Mouse (Mus musculus) hindbrain, embryonic 16.5 days (tissue): Measurements from ENCODE around the gene Bola1. TPM values are rescaled to one million over a fixed set of nuclear protein-coding genes. Genes with fewer than 3 reads are reported as not detected.
"Not testable (repeated sequence)": the region's sequence is repeated elsewhere in the genome, so short reads cannot be mapped to it uniquely, and the experiment has no call there.

Source experiments
- ATAC-seq: fragments of 200-750 bp; cut with Nextera tagmentation; 2 replicates; pipeline ENCODE4 v1.8.0; 2017; ENCODE audit warnings: moderate TSS enrichment, moderate library complexity
- H3K27ac ChIP-seq: fragments of 300-500 bp; sonication (generic); 2 replicates; pipeline ENCODE4 v1.5.1; 2014; ENCODE audit warnings: low read depth, mild to moderate bottlenecking, control low read depth, low read length, moderate library complexity
- H3K27me3 ChIP-seq: fragments of 300-500 bp; sonication (generic); replicated peaks from 2 replicates; pipeline ENCODE4 v1.6.1; 2014; ENCODE audit warnings: low read length; ENCODE audit not compliant: control insufficient read depth, insufficient read depth
- H3K36me3 ChIP-seq: fragments of 300-500 bp; sonication (generic); 2 replicates; pipeline ENCODE4 v1.6.1; 2014; ENCODE audit warnings: mild to moderate bottlenecking, low read length, moderate library complexity, mixed read lengths; ENCODE audit not compliant: control insufficient read depth, insufficient read depth
- H3K4me1 ChIP-seq: fragments of 300-500 bp; sonication (generic); 2 replicates; pipeline ENCODE4 v1.6.1; 2014; ENCODE audit warnings: low read depth, low read length; ENCODE audit not compliant: control insufficient read depth, insufficient read depth
- H3K4me2 ChIP-seq: fragments of 300-500 bp; sonication (generic); 2 replicates; pipeline ENCODE4 v1.6.1; 2014; ENCODE audit warnings: mild to moderate bottlenecking, low read length, control low read depth, moderate library complexity
- H3K4me3 ChIP-seq: fragments of 300-500 bp; sonication (generic); 2 replicates; pipeline ENCODE4 v1.5.1; 2014; ENCODE audit warnings: mild to moderate bottlenecking, low read length, control low read depth, moderate library complexity
- H3K9ac ChIP-seq: fragments of 300-500 bp; sonication (generic); 2 replicates; pipeline ENCODE4 v1.6.1; 2014; ENCODE audit warnings: low read depth, mild to moderate bottlenecking, control low read depth, low read length, moderate library complexity
- H3K9me3 ChIP-seq: fragments of 300-500 bp; sonication (generic); 2 replicates; pipeline ENCODE4 v1.6.1; 2014; ENCODE audit warnings: mild to moderate bottlenecking, low read length, moderate library complexity; ENCODE audit not compliant: control insufficient read depth
- WGBS: fragments of 180-500 bp; shearing (Covaris S2); extraction: QIAGEN DNeasy Blood & Tissue Kit; methylation state at CpG from one replicate; pipeline ENCODE4 v1.1.7; 2014; 5-methylcytosine and 5-hydroxymethylcytosine counted together
- polyA plus RNA-seq: library from polyadenylated mRNA; unstranded; fragments of >200 nt; fragmentation: Nextera tagmentation; extraction: Ambion mirVana; gene quantifications from 2 replicates; pipeline ENCODE4 v1.2.1, GENCODE M21; 2015

Bola1 gene
- polyA plus RNA-seq, 1 experiment from 2014 or later = 57.2 TPM

- Histone ChIP-seq H3K27ac (peak overlapping the region; percentile 95), H3K4me3 (peak overlapping the region; percentile 60), H3K9ac (peak overlapping the region; percentile 77), H3K4me1 (peaks cover 21% of the 10 kb centered on the region), H3K4me2 (peak overlapping the region; percentile 77)
- H3K36me3 ChIP-seq, H3K9me3 ChIP-seq, H3K27me3 ChIP-seq: not testable (repeated sequence)
- under 1% methylated on average over 21 of the region's 47 CpGs for WGBS
- peak; percentile 7 for ATAC-seq
Observed at GRCm38 (mm10) chr3:96220131-96220764, 739 bp upstream of the Bola1 start.

- Histone ChIP-seq H3K4me2 (peak overlapping the region; percentile 77), H3K9me3 (no peaks in the 10 kb centered on the region), H3K27me3 (no peaks in the 10 kb centered on the region), H3K36me3 (no peaks in the 10 kb centered on the region), H3K4me3 (peak overlapping the region; percentile 60), H3K9ac (peak overlapping the region; percentile 72), H3K4me1 (peaks cover 21% of the 10 kb centered on the region), H3K27ac (peak overlapping the region; percentile 82)
- ATAC-seq = peak; percentile 22
- WGBS = 0% methylated on average over 12 of the region's 12 CpGs
Observed at GRCm38 (mm10) chr3:96219191-96219641, 293 bp downstream of the Bola1 start.

GRCm38 (mm10) chr3:96209242-96209641 lies 10.3 kb downstream of the Bola1 start:
- H3K27ac ChIP-seq = no peak overlapping the region
- no peak overlapping the region for H3K9ac ChIP-seq
- H3K9me3 ChIP-seq = no peaks in the 10 kb centered on the region
- no peaks in the 10 kb centered on the region; the same call in 1 of the 2 replicates for H3K27me3 ChIP-seq
- no peaks in the 10 kb centered on the region for H3K36me3 ChIP-seq
- no peak for ATAC-seq
- no peaks in the 10 kb centered on the region for H3K4me1 ChIP-seq
- no peak overlapping the region for H3K4me2 ChIP-seq
- 22% methylated on average over 15 of the region's 15 CpGs for WGBS
- no peak overlapping the region for H3K4me3 ChIP-seq

GRCm38 (mm10) chr3:96207819-96208218 lies 11.7 kb downstream of the Bola1 start:
- Histone ChIP-seq H3K9me3 (no peaks in the 10 kb centered on the region), H3K9ac (no peak overlapping the region), H3K4me2 (no peak overlapping the region), H3K27ac (no peak overlapping the region), H3K36me3 (no peaks in the 10 kb centered on the region), H3K4me1 (no peaks in the 10 kb centered on the region), H3K27me3 (no peaks in the 10 kb centered on the region; the same call in 1 of the 2 replicates), H3K4me3 (no peak overlapping the region)
- WGBS = 88% methylated on average over 3 of the region's 3 CpGs
- no peak for ATAC-seq

GRCm38 (mm10) chr3:96199731-96200130 lies 19.8 kb downstream of the Bola1 start:
- Histone ChIP-seq H3K4me3 (no peak overlapping the region), H3K4me2 (no peak overlapping the region), H3K27ac (no peak overlapping the region), H3K4me1 (peaks cover 11% of the 10 kb centered on the region), H3K9me3 (no peaks in the 10 kb centered on the region), H3K9ac (no peak overlapping the region), H3K36me3 (peaks cover under 1% of the 10 kb centered on the region; the same call in 1 of the 2 replicates), H3K27me3 (no peaks in the 10 kb centered on the region)
- 79% methylated on average over 2 of the region's 2 CpGs for WGBS
- ATAC-seq = no peak

GRCm38 (mm10) chr3:96198601-96199251 lies 20.8 kb downstream of the Bola1 start:
- not testable (repeated sequence) for H3K4me3 ChIP-seq, H3K36me3 ChIP-seq, H3K9ac ChIP-seq, ATAC-seq, H3K9me3 ChIP-seq, H3K27me3 ChIP-seq
- Histone ChIP-seq H3K27ac (0 out of 2 replicates have a peak overlapping the region, but pooled peaks have one; percentile 48), H3K4me2 (peak overlapping the region; percentile 95), H3K4me1 (peaks cover 11% of the 10 kb centered on the region)
- WGBS = 36% methylated on average over 7 of the region's 8 CpGs

GRCm38 (mm10) chr3:96198181-96198580 lies 21.3 kb downstream of the Bola1 start:
- H3K4me2 ChIP-seq = peak overlapping the region; percentile 95
- peak overlapping the region; percentile 51 for H3K9ac ChIP-seq
- WGBS = 3% methylated on average over 6 of the region's 6 CpGs
- peak overlapping the region; percentile 19; the same call in 1 of the 2 replicates for H3K27ac ChIP-seq
- no peaks in the 10 kb centered on the region for H3K27me3 ChIP-seq
- peak overlapping the region; percentile 74 for H3K4me3 ChIP-seq
- peaks cover 15% of the 10 kb centered on the region for H3K36me3 ChIP-seq
- no peaks in the 10 kb centered on the region for H3K9me3 ChIP-seq
- peaks cover 11% of the 10 kb centered on the region for H3K4me1 ChIP-seq
- peak; percentile 34 for ATAC-seq

- Histone ChIP-seq H3K4me2 (peak overlapping the region; percentile 95), H3K4me3 (peak overlapping the region; percentile 74), H3K4me1 (peaks cover 11% of the 10 kb centered on the region), H3K9me3 (no peaks in the 10 kb centered on the region), H3K36me3 (peaks cover 16% of the 10 kb centered on the region), H3K27me3 (no peaks in the 10 kb centered on the region), H3K27ac (peak overlapping the region; percentile 96), H3K9ac (peak overlapping the region; percentile 88)
- WGBS = under 1% methylated on average over 50 of the region's 50 CpGs
- peak; percentile 95 for ATAC-seq
Observed at GRCm38 (mm10) chr3:96197129-96197749, 22.3 kb downstream of the Bola1 start.
